Mouse (Mus musculus) kidney, postnatal 0 days (tissue): ENCODE measurements around the gene Kdm4a. TPM values are rescaled to one million over a fixed set of nuclear protein-coding genes. Genes with fewer than 3 reads are reported as not detected.

Source experiments
- ATAC-seq: fragments of 200-750 bp; cut with Nextera tagmentation; replicated peaks from 2 replicates; pipeline ENCODE4 v1.8.0; 2017; ENCODE audit warnings: low read depth, moderate number of reproducible peaks, moderate TSS enrichment, moderate library complexity; ENCODE audit not compliant: low FRiP score
- DNase-seq: peaks from one replicate; pipeline ENCODE4 v3.0.0-alpha.2; 2016; ENCODE audit warnings: low spot score
- H3K27ac ChIP-seq: fragments of 300-500 bp; sonication (generic); 2 replicates; pipeline ENCODE4 v1.5.1; 2014; ENCODE audit warnings: mild to moderate bottlenecking
- H3K27me3 ChIP-seq: fragments of 300-500 bp; sonication (generic); 2 replicates; pipeline ENCODE4 v1.6.1; 2014; ENCODE audit warnings: low read length, mixed read lengths; ENCODE audit not compliant: insufficient read depth
- H3K36me3 ChIP-seq: fragments of 300-500 bp; sonication (generic); 2 replicates; pipeline ENCODE4 v1.6.1; 2014; ENCODE audit warnings: low read length, mixed read lengths; ENCODE audit not compliant: insufficient read depth
- H3K4me1 ChIP-seq: fragments of 300-500 bp; sonication (generic); replicated peaks from 2 replicates; pipeline ENCODE4 v1.6.1; 2014; ENCODE audit warnings: antibody characterized with exemption, low read length, mixed read lengths; ENCODE audit not compliant: insufficient read depth
- H3K4me2 ChIP-seq: fragments of 300-500 bp; sonication (generic); 2 replicates; pipeline ENCODE4 v1.6.1; 2014; ENCODE audit warnings: mild to moderate bottlenecking, low read length, moderate library complexity, mixed read lengths
- H3K4me3 ChIP-seq: fragments of 300-500 bp; sonication (generic); replicated peaks from 2 replicates; pipeline ENCODE4 v1.5.1; 2014; ENCODE audit warnings: low read depth, low read length
- H3K9ac ChIP-seq: fragments of 300-500 bp; sonication (generic); 2 replicates; pipeline ENCODE4 v1.6.1; 2014; ENCODE audit warnings: low read depth, low read length
- H3K9me3 ChIP-seq: fragments of 300-500 bp; sonication (generic); replicated peaks from 2 replicates; pipeline ENCODE4 v1.6.1; 2016; ENCODE audit warnings: low read length, inconsistent platforms, mixed read lengths
- CTCF ChIP-seq: IDR thresholded peaks from 2 replicates; pipeline ENCODE4 v1.5.1; 2016; ENCODE audit warnings: antibody characterized with exemption, low read depth, mild to moderate bottlenecking, moderate library complexity
- WGBS: fragments of 180-500 bp; shearing (Covaris S2); extraction: QIAGEN DNeasy Blood & Tissue Kit; methylation state at CpG from one replicate; pipeline ENCODE4 v1.1.7; 2014; 5-methylcytosine and 5-hydroxymethylcytosine counted together
- polyA plus RNA-seq: library from polyadenylated mRNA; unstranded; fragments of >200 nt; fragmentation: Nextera tagmentation; extraction: Ambion mirVana; gene quantifications from 2 replicates; pipeline ENCODE4 v1.2.1, GENCODE M21; 2015

The Kdm4a gene
- polyA plus RNA-seq, 1 experiment from 2014 or later: 32.2 TPM

DNA sequence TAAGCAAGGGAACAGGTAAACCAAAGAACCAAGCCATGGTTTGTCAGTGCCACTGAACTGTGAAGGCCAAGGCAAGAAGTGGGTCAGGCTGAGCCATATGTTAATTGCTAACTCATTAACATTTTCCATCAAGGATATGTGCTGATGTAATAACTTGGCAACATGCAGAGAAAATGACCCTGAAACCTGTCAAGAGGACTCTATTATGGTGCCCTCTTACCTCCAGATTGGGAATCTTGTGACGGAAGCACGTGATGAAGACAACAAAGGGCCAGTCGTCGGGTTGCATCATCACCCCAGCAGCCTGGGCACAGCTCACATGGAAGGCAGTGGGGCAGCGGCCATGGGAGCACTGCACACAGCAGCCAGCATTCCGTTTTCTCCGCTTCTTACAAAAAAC lies 36.2 kb downstream of the Kdm4a start:
- ATAC-seq: peak; percentile 73
- peak overlapping the region; percentile 36; the same call in 1 of the 2 replicates for H3K27ac ChIP-seq
- no peak for TF ChIP-seq CTCF

DNA sequence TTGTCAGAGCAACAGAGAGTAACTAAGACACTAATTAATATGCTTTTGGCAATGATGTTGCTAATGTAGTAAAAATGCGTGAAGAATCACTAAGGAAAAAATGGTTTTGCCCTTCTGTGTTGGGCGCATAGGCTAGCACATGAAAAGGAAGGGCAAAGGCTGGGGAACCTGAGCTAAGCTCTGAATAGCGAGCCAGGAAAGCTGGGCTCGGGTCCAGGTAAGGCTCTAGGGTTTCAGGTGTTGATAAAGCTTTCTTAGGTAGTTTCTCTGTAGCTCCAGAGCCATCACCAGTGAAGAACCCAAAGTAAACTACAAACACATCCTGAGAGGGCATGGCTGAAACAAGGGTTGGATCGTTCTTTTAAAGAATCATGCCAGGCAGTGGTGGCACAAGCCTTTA lies 38.3 kb downstream of the Kdm4a start:
- no peak overlapping the region for H3K9ac ChIP-seq
- DNase-seq (no peak), ATAC-seq (no peak)
- 90% methylated on average over 5 of the region's 5 CpGs for WGBS
- H3K4me2 ChIP-seq: no peak overlapping the region
- H3K4me1 ChIP-seq: no peaks in the 10 kb centered on the region
- H3K36me3 ChIP-seq: peaks cover 76% of the 10 kb centered on the region
- H3K27ac ChIP-seq: no peak overlapping the region
- no peak for TF ChIP-seq CTCF
- no peaks in the 10 kb centered on the region for H3K27me3 ChIP-seq
- no peaks in the 10 kb centered on the region for H3K9me3 ChIP-seq
- H3K4me3 ChIP-seq: no peak overlapping the region

More for the DNA sequence above, 36.2 kb downstream of the Kdm4a start:
- Histone ChIP-seq H3K4me1 (no peaks in the 10 kb centered on the region), H3K4me2 (no peak overlapping the region), H3K27me3 (no peaks in the 10 kb centered on the region), H3K36me3 (peaks cover 82% of the 10 kb centered on the region), H3K9ac (no peak overlapping the region), H3K9me3 (no peaks in the 10 kb centered on the region), H3K4me3 (no peak overlapping the region)
- DNase-seq: peak; percentile 19
- WGBS: 85% methylated on average over 7 of the region's 7 CpGs

DNA sequence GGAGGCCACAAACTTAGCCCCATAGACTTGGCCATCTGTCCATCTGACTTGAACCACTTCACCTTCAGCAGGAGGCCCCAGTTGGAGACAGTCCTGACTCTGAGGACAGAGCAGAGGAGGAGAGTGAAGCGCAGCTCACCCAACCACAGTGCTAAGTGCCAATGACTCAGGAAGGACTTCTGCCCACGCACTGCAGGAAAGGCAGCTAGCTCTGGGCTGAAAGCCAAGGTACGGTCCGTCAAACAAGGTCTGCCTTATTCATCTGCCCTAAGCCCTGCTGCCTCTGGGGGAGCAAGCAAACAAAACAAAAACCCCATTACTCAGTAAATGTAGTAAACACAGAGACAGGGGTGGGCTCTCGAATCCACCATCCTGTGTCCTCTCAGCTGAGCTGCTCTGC lies 41.0 kb downstream of the Kdm4a start:
- Histone ChIP-seq H3K27ac (0 out of 2 replicates have a peak overlapping the region, but pooled peaks have one; percentile 13), H3K4me1 (peaks cover 5% of the 10 kb centered on the region), H3K27me3 (no peaks in the 10 kb centered on the region), H3K9me3 (no peaks in the 10 kb centered on the region), H3K36me3 (peaks cover 53% of the 10 kb centered on the region), H3K9ac (no peak overlapping the region), H3K4me2 (no peak overlapping the region), H3K4me3 (no peak overlapping the region)
- ATAC-seq (no peak; the same call in 1 of the 2 replicates), DNase-seq (peak; percentile 61)
- WGBS: 44% methylated on average over 5 of the region's 5 CpGs
- no peak for TF ChIP-seq CTCF

DNA sequence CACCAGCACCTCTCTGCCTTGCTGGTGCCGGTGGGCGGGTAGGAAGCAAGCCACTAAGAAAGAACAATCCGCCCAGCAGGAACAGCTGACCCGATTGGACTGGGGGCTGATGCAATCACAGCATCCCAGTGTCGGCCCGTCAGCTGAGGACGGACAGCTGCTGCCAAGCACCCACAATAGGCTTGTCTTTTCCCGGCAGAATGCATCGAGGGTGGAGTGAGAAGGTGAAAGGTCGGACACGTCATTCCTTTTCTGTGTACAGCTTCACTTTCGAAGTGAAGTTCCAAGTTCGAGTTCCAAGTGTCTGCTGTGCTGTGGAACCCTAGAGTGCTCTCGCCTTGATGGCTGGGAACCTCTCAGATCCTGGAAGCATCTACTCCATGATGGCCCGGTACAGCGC lies 42.0 kb downstream of the Kdm4a start:
- Histone ChIP-seq H3K27me3 (no peaks in the 10 kb centered on the region), H3K36me3 (peaks cover 44% of the 10 kb centered on the region), H3K4me1 (peaks cover 11% of the 10 kb centered on the region), H3K27ac (no peak overlapping the region), H3K4me2 (no peak overlapping the region), H3K4me3 (no peak overlapping the region), H3K9me3 (no peaks in the 10 kb centered on the region), H3K9ac (no peak overlapping the region)
- ATAC-seq: no peak
- no peak for DNase-seq
- TF ChIP-seq CTCF: no peak
- WGBS: 85% methylated on average over 16 of the region's 16 CpGs

DNA sequence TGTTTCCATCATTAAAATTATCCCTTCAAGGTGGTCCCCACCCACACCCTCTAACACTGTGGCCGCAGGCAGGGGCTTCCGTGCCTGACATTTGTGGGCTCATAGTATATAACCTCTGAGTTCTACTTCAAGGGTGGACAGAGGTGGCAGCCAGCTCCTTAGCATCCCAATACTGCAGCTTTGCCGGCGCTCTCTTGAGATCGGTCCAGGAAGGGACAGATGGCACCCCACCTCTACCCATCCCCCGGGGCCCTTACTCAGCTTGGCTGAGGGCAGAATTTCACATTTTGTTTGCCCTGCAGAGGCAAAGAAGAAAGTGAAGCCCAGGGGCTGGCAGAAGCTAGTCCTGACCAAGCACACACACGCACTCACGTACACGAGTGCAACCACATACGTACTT lies 42.5 kb downstream of the Kdm4a start:
- H3K9ac ChIP-seq: no peak overlapping the region
- no peak for TF ChIP-seq CTCF
- peaks cover 11% of the 10 kb centered on the region for H3K4me1 ChIP-seq
- ATAC-seq (no peak), DNase-seq (no peak)
- 92% methylated on average over 10 of the region's 10 CpGs for WGBS
- no peak overlapping the region for H3K4me2 ChIP-seq
- no peak overlapping the region for H3K27ac ChIP-seq
- H3K36me3 ChIP-seq: peaks cover 39% of the 10 kb centered on the region
- H3K27me3 ChIP-seq: no peaks in the 10 kb centered on the region
- no peaks in the 10 kb centered on the region for H3K9me3 ChIP-seq
- H3K4me3 ChIP-seq: no peak overlapping the region

DNA sequence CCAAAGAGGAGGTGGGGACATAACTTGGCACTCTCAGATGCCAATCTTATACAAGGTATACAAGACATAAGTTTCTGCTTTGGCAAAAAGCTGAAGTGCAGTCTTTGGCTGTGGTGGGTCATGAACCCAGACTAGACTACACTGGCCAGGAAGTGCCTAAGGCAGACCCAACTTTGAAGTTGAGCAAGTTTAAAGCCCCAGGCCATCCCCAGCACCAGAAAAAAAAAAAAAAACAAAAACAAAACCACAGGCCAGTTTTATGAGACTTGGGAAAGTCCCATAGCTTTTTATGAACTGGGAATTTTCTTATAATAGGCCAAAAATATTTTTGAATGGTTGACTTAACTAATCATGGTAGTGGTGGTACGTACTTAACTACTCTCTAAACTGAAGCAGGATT lies 44.4 kb downstream of the Kdm4a start:
- Histone ChIP-seq H3K9ac (peak overlapping the region; percentile 86; the same call in 1 of the 2 replicates), H3K4me3 (peak overlapping the region; percentile 99), H3K36me3 (peaks cover 23% of the 10 kb centered on the region), H3K27ac (peak overlapping the region; percentile 76; the same call in 1 of the 2 replicates), H3K27me3 (no peaks in the 10 kb centered on the region), H3K4me2 (peak overlapping the region; percentile 93), H3K9me3 (no peaks in the 10 kb centered on the region), H3K4me1 (peaks cover 11% of the 10 kb centered on the region)
- ATAC-seq (no peak), DNase-seq (no peak)
- 90% methylated on average over 1 of the region's 1 CpGs for WGBS
- TF ChIP-seq CTCF: no peak
